Mouse (Mus musculus) heart, adult 8-10 months (tissue): Measurements from ENCODE around the gene Chrnb2. TPM values are rescaled to one million over a fixed set of nuclear protein-coding genes. Genes with fewer than 3 reads are reported as not detected.
"Not testable (repeated sequence)": the region's sequence is repeated elsewhere in the genome, so short reads cannot be mapped to it uniquely, and the experiment has no call there.

Experiments
- DNase-seq: peaks from one replicate; pipeline ENCODE4 v3.0.0; 2022; ENCODE audit warnings: low spot score
- total RNA-seq, 4 experiments: library from RNA; stranded (reverse); gene quantifications; 2 replicates each; pipeline ENCODE4 v1.2.4; 2022

Chrnb2 gene
- total RNA-seq, result under 1 TPM; 0.11 to 0.22 (median 0.16) TPM

DNA sequence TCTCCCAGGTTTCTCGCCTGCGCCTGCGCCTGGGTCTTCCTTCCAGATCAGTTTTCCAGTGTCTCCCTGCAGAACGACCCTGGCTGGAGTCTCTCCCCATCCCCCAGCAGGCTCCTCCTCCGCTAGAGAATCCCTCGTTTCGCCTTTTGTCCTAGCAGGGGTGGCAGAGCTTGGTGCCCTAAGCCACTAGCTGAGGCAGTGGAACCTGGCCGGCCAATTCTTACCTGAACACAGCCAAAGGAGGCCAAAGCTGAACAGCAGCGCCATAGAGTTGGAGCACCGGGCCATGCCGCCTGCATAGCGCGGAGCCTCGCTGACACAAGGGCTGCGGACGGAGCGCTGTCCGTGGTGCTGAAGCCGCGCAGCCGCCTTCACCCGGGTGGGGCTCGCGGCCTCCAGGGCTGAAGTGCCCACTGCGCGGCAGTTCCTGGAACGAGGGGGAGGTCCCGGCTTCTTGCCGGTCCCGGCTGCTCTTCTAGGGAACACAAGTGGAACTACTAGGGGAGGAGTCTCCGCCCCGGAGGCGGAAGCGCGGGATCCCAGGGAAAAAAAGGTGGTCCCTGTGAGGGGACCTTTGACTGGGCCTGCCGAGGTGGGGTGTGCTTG is at the start of gene Chrnb2:
TSS of gene Chrnb2 (minus strand) at position 514 of the 606 bp plus-strand sequence.
- DNase-seq, result peak; percentile 37

DNA sequence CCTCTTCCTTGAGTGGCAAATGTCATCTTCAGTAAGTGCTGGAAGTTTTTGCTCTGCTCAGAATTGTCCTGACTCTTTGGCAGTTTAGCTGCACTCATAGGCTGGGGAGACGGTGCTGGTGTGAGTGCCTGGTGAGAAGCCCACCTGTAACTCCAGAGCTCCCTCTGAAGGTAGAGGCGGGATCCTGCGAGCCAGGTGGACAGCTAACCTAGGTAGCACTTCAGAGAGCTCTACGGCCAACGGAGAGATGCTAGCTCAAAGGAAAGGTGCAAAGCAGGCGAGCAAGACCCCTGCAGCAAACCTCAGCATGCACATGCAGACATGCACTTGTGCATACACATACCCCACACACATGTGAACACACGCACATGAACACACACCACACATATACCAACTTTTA is 49.6 kb upstream of the Chrnb2 start:
- DNase-seq, result no peak

DNA sequence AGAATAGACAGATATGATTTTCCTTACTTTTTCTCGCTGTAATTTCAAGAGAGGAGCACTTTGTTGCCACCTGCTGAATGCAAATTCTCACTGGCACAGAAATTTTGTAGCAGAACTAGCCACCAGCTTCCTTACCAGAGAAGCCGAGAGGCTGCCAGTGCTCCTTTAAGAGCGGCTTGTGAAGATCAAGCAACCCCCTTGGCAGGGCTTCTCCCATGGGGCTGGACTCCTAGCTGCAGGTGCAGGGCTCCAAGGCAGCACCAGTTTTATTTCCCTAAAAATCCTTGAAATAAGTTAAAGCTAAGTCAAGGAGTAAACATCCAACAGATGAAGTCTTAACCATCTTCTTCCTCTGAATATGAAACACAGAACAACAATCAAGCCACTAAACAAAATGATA is 47.7 kb upstream of the Chrnb2 start:
- no peak for DNase-seq

DNA sequence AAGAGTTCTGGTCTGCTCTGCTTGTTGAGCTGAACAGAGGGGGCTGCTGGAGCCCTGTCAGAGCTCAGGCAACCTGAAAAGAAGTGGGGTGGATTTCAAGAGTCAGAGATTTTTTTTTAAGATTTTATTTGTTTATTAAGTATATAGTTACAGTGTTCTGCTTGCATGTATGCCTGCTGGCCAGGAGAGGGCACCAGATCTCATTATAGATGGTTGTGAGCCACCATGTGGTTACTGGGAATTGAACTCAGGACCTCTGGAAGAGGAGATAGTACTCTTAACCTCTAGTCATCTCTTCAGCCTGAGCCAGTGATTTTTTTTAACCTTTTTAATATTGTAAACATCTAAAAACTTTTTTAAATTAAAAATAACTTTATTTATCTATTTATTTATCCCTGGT is 46.4 kb upstream of the Chrnb2 start:
- DNase-seq, result no peak

DNA sequence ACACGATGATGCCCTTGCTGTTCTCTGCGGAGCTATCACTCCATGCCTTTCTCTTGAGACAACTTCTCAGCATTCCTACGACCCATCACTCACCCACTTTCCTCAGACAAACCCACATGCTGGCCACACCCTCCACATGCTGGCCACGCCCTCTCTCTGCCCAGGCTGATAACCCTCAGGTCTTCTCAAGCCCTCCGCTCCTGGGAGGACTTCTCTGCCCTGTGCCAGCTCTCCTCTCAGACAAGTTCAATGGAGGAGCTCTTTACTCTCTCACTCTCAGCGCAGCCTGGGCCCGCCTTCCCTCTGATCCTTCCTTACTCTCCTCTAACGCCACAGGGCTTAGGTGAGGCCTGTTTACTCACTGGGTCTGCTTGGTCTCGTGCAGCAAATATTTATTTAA is 44.2 kb upstream of the Chrnb2 start:
- DNase-seq, result no peak

DNA sequence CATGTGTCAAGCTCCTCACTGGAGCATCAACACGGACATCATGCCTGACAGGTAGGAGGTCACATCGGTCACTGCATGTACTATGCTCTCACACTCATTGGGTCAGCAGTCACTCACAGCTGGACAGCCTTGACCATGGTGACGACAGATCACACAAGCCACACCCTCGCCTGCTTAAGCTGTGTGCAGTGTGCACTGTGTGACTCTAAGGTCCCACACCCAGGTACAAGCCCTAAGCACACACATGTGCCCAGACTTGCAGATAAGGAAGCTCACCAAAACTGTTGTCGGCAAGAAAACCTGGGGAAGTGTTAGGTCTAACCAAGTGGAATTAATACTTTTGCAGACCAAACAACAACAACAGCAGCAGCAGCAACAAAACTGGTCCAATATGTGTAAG is 43.4 kb upstream of the Chrnb2 start:
- DNase-seq, result no peak

DNA sequence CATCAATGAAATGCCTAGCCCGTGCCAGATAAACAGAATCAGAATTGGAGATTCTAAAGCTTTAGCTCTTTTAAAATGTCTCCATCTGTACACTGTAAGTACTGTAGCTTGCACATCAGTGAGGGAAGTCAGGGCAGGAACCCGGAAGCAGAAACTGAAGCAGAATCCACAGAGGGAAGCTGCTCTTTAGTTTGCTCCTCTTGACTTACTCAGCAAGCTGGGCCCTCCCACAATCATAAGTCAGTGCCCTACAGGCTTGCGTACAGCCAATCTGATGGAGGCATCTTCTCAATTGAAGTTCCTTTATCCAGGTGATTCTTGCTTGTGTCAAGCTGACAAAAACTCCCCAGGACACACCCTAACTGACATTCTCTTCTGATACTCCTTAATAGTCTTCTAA is 42.7 kb upstream of the Chrnb2 start:
- no peak for DNase-seq

DNA sequence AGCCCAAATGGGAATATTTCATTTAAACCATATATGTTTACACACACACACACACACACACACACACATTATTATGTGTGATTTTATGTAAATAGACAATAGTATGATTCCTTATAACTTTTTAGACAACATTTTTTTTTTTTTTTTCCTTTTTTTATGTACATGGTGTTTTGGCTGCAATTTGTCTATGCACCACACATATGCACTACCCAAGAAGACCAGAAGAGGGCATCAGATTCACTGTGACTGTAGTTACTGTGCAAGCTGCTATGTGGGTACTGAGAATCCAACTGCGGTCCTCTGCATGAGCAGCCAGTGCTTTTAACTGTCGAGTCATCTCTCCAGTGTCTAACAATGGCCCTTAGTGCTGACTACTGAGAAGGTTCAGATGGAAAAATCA is 42.3 kb upstream of the Chrnb2 start:
- no peak for DNase-seq

DNA sequence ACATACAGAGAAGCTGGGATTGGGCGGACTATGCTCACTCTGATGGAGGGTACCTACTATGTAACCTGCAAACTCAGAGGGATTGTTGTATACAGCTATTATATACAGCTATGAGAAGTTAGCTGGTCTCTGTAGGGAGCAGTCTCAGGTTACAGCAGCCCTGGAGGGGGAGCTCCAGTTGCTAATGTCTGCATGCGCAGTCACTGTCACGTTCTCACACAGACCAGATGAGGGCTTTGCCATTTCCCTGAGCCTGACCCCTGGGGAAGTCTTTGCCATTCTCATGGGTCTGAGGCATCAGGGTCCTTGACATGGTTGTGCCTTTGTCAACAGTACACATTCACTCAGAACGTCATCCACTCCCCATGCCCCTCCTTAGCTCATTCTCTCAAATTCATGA is 40.7 kb upstream of the Chrnb2 start:
- no peak for DNase-seq

DNA sequence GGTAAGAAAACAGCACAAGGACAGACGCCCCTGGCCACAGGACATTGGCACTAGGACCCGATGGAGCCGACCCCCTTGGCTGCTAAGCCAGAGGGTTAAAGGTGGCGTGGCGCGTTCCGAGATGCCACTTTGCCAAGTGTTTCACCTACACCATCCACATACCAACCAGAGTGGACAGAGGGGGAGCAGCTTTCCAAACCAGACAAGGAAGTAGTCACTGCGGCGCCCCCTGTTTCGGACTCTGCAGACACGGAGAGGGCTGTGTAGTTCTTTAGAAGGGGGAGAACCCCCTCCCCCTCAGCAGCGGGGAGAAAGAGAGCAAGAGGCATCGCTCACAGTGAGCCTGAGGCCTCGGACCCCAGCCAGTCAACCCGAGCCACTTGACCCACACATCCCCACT is 38.4 kb upstream of the Chrnb2 start:
- DNase-seq, result no peak

DNA sequence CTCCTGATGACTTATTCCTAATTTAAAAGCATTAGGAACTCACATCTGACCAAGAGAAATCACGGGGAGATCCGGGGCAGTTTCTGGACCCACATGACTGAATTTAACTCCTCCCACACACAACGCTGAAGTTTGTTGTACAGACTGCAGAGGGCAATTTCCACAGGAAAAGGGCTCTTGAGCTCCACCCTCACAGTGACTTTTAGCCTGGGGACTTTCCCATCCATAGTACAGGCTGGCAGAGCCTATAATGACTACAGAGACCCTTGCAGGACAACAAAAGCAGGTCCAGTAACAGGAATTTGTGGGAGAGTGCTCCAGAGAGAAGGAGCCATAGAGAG is 37.0 kb upstream of the Chrnb2 start:
- DNase-seq, result peak; percentile 47

DNA sequence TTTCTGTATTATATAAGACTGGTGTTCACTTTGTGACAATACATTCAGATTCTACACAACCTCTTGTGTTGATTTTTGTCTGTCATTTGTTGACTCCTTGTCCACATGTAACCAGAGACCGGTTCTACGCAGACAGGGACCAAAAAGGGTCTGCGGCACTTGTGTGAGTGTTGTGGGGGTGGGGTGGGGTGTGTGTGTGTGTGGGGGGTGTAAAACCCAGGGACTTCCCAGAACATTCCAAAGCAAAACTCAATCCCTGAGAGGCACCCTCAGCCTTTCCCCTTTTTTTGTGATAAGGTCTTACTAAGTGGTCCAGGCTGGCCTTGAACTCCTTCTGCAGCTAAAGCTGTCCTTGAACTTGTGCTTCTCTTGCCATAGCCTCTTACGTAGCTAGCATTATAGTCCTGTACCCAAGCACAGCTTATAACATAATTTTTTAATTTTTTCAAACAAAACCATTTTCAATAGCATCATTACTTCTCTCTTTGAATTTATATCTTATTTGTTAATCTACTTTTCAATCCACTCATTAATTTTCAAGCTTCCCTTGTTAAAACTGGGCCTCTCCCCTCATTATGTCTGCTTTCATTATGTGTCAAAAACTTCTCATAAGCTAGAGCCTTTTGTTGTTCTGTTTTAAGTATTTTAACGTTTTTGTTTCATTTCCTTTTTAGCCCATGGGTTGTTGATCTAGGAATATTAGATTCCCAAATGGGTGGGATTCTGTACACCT is 36.5 kb upstream of the Chrnb2 start:
- DNase-seq, result no peak

DNA sequence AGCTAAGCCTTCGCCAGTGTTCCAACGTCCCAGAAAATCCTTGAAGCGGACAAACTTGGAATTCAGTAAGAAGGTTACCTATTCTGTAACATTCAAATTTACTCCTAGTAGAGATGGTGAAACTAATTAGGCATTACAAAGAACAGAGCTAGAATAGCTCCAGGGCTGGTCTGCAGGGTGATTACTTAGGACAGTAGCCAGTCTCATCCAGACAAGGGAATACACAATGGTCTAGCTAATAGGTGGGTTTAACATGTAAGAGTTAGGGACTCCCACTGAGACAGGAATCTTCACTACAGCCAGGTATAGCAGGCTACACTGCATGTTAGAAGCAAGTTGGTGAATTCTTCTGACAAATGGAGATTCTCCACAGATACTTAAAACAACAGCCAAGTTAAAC is 35.6 kb upstream of the Chrnb2 start:
- not testable (repeated sequence) for DNase-seq

DNA sequence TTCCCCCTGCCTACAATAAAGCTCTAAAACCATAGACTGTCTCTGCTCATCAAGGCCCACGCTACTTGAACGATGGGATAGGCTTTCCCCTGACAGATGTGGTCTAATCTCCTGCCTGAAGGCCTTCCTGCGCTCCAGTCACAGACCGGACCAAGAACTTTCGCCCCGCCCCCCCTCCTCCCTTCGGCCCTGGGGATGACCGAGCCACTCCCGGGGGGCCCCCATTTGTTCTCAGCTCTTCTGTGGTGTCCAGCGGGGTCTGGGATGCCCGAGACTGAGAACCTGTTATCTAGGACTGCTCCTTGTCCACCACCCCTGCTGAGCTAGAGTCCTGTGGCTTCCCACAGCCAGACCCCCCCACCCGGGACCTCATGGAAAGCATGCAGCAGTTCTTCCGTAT is 35.0 kb upstream of the Chrnb2 start:
- DNase-seq, result no peak

DNA sequence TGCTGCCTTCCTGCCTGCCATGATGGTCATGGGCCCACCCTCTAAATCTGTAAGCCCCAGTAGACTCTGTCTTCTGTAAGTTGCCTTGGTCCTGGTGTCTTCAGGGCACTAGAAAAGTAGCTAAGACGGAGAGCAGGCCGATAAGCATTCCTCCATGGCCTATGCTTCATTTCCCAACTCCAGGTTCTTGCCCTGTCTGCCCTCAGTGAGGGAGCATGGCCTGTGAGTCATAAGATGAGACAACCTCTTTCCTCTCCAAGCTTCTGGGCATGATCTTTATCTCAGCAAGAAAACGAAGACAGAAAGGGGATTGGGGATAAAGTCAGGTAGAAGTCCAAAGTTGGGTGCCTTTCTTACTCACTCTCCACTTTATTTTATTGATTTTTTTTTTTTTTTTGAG is 34.1 kb upstream of the Chrnb2 start:
- no peak for DNase-seq

DNA sequence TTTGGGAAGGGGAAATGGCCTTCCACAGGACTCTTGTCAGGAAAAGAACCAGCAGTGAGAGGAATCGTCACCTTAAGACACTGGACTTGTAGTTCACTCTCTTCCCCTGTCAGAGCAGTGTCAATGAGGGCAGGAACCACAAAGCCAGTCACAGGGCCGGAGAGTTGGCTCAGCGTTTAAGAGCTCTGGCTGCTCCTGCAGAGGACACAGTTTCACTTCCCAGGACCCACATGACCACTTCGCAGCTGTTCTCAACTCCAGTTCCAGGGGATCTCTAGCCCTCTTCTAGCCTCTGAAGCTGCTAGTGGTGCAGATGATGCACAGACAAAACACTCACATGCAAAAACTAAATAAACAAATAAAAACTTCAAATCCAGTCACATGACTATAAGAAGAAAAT is 31.9 kb upstream of the Chrnb2 start:
- DNase-seq, result peak; percentile 46

DNA sequence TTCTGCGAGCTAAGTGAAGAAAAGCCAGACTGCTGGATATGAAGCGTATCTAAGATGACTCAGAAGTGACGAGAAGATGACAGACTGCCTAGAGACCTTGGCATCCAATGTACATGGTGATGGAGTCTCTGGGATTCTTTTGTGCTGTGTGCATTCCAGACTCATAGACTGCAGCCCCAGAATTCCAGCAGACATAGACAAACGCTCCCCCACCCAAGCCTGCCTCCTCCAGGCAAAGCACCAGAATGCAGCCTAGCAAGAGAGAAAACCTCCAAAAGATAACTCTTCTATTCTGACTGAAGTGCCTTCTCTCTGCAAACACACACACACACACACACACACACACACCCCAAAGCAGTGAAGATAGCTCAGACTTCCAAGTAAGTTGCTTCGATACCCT is 31.3 kb upstream of the Chrnb2 start:
- DNase-seq, result no peak

DNA sequence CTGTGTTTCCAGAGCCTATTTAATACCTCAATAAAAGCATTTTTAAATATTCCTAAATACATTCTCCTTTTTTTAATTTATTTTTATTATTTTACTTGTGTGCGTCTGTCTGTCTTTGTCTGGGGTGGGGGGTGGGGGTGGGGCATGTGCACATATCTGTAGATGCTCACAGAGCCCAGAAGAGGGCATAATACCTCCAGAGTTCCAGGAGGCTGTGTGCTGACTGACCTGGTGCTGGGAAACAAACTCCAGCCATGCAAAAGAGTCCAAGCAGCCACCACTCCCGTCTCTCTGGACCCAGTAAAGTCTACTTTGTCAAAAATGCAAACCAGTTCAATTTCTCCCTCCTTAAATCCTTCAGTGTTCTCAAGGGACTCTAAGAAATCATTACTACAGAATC is 30.2 kb upstream of the Chrnb2 start:
- no peak for DNase-seq

DNA sequence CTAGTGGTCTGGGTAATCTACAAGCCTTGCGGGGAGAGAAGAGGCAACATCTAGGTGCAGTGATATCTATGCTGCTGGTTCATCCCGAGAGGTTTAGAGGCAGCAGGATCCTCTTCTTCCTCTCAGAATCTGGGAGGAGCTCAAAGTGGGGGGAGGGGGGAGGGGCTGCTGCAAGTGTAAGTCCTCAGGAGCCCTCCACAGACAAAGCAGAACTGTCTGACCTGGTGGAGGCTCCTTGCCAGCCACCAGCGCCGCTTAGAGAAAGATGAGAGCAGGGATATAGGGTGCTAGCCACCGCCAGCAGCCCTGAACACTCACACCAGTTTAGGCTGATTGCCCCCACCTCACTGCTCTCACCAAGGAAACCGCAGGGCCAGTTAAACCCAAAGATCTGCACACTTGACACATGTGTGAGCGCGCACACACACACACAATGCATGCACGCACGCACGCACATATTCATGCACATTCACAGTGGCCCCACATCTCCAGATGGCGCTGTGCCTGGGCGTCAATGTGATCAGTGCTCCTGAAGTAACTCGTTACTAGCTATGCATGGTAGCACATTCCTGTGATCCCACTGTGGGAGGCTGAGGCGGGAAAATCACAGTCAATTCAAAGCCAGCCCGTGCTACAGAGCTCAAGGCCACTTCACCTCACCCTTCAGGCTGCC is 24.4 kb upstream of the Chrnb2 start:
- no peak for DNase-seq

DNA sequence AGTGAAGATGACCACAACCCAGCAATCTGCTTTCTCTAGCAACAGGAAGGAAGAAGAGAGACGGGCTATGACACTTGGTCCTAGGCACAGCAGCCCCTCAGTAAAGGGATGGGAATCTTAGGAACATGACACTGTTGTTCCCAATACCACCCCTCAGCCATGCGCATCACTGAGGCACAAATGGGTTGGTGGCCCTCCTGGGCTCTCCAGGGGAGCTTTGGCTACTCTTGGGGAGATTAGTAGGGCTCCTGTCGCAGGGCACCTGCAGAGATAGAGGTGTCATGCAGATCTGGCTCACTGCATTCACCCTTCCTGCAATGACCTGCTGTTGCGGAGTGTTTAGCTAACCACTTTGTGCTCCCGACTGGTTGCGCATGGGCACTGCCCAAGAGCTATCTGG is 21.8 kb upstream of the Chrnb2 start:
- DNase-seq, result no peak

DNA sequence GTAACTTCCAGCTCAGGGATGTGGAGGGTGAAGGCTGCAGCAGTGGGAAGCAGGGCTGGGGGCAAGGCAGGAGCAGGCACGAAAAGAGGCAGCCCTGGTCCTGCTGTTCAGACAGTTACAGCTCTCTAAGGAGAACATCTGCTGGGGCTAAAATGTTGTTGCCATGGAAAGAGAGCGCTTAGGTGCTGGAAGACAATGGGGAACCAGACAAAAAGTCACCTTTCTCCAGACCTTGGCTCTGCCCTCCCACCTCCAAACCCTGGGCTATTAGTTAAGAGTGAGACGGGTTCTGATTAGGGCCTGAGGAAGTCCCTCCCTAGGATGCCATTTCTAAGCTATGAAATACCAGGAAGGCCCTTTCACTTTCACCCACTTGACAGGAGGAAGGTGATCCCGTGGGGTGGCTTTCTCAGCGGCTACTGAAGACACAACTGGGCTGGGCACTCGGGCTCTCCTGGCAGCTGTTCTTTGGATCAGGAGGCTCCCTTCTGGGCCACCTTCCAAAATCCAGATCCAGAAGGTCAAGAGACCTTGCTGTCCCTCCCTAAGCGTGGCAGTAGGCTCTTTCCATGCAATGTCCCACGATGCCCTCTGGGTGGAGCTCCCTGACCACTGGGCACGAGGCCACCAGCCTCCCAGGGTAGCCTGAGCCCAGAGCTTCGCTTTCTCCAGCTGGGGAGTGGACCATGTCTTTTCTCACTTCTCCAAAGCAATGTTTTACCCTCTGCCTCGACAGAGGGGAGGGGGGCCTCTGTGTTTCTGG is 20.7 kb upstream of the Chrnb2 start:
- peak; percentile 86 for DNase-seq

DNA sequence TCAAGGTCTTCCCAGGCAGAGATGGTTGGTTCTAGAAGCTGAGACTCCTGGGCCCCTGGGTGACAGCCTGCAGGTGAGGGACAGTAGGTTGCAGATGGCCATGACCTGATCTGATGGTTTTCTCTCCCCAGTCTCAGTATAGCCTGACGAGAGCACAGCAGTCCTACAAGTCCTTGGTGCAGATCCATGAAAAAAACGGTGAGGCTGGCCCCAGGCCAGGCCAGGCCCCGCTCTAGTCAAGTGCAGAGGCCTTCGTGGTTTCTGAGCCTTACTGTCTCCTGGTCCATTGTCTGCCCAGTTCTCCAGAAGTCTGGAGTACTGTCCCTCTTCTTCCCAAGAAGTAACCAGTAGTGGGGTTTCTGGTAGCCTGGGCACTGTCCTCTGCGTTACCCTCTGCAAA is 17.2 kb upstream of the Chrnb2 start:
- DNase-seq, result no peak

DNA sequence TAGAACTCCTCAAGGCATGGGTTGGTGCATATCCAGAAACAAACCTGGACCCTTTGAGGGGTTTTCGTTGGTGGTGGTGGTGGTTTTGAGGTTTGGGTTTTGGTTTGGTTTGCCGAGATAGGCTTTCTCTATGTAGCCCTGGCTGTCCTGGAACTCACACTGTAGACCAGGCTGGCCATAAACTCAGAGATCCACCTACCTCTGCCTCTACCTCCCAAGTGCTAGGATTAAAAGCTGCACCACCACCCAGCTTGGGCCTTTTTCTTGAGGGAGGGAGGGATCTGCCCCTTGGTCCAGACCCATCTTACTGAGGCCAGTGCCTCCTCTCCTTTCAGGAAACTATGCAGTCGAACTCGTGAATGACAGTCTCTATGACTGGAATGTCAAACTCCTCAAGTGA is 15.7 kb upstream of the Chrnb2 start:
- no peak for DNase-seq
